Mouse (Mus musculus) megakaryocyte progenitor cell, adult 5-6 weeks (primary cell): Measurements from ENCODE around the gene Pomgnt1. TPM values are rescaled to one million over a fixed set of nuclear protein-coding genes. Genes with fewer than 3 reads are reported as not detected.

Experiments used
- total RNA-seq, 2 experiments: library from RNA; stranded (forward) in 1 of 2; stranded (reverse) in 1 of 2; fragments of 157-497, 149-512 nt in 1 of 2; fragments of 200-1000 nt in 1 of 2; gene quantifications; 2 replicates each; pipeline versions ENCODE4 v1.2.3 to v1.2.4; 2015 to 2017

Gene Pomgnt1
- total RNA-seq, 2 experiments from 2014 or later, result 12.5 to 13.1 TPM

Other genes starting within 250 kb of the Pomgnt1 start
- 0.12 TPM in 1 of 2 replicates, not detected in the other for gene Kncn, start 239.4 kb upstream of the Pomgnt1 start, total RNA-seq (2015)
- gene Kncn, start 239.4 kb upstream of the Pomgnt1 start, total RNA-seq (2017), result 0.24 TPM in 1 of 2 replicates, not detected in the other
- gene 6430628N08Rik, start 233.2 kb upstream of the Pomgnt1 start, total RNA-seq (2015), result not detected in 2 replicates
- gene 6430628N08Rik, start 233.2 kb upstream of the Pomgnt1 start, total RNA-seq (2017), result not detected in 2 replicates
- not detected in 2 replicates for gene Dmbx1, start 183.9 kb upstream of the Pomgnt1 start, total RNA-seq (2015)
- not detected in 2 replicates for gene Dmbx1, start 183.9 kb upstream of the Pomgnt1 start, total RNA-seq (2017)
- 0.83 and 1.2 TPM in 2 replicates for gene Faah, start 105.9 kb upstream of the Pomgnt1 start, total RNA-seq (2015)
- 0.58 and 1.7 TPM in 2 replicates for gene Faah, start 105.9 kb upstream of the Pomgnt1 start, total RNA-seq (2017)
- 8.2 and 8.9 TPM in 2 replicates for gene Nsun4, start 70.0 kb upstream of the Pomgnt1 start, total RNA-seq (2015)
- 8.7 and 8.9 TPM in 2 replicates for gene Nsun4, start 70.0 kb upstream of the Pomgnt1 start, total RNA-seq (2017)
- 497 and 547 TPM in 2 replicates for gene Uqcrh, start 48.8 kb upstream of the Pomgnt1 start, total RNA-seq (2015)
- gene Uqcrh, start 48.8 kb upstream of the Pomgnt1 start, total RNA-seq (2017), result 395 and 400 TPM in 2 replicates
- gene Lrrc41, start 48.6 kb upstream of the Pomgnt1 start, total RNA-seq (2015), result 19.9 and 22.1 TPM in 2 replicates
- gene Lrrc41, start 48.6 kb upstream of the Pomgnt1 start, total RNA-seq (2017), result 16.1 and 23.7 TPM in 2 replicates
- gene Rad54l, start 150 bp upstream of the Pomgnt1 start, total RNA-seq (2015), result 23.4 and 26.0 TPM in 2 replicates
- gene Rad54l, start 150 bp upstream of the Pomgnt1 start, total RNA-seq (2017), result 27.2 and 33.9 TPM in 2 replicates
- not detected in 2 replicates for gene Lurap1, start 27.5 kb downstream of the Pomgnt1 start, total RNA-seq (2015)
- gene Lurap1, start 27.5 kb downstream of the Pomgnt1 start, total RNA-seq (2017), result 0.10 TPM in 1 of 2 replicates, not detected in the other
- not detected in 2 replicates for gene Tspan1, start 43.8 kb downstream of the Pomgnt1 start, total RNA-seq (2015)
- gene Tspan1, start 43.8 kb downstream of the Pomgnt1 start, total RNA-seq (2017), result 0.07 TPM in 1 of 2 replicates, not detected in the other
- not detected in 2 replicates for gene 1700042G07Rik, start 49.5 kb downstream of the Pomgnt1 start, total RNA-seq (2015)
- gene 1700042G07Rik, start 49.5 kb downstream of the Pomgnt1 start, total RNA-seq (2017), result not detected in 2 replicates
- gene Gm49337, start 49.5 kb downstream of the Pomgnt1 start, total RNA-seq (2015), result 0.12 TPM in 1 of 2 replicates, not detected in the other
- not detected in 2 replicates for gene Gm49337, start 49.5 kb downstream of the Pomgnt1 start, total RNA-seq (2017)
- 0.07 TPM in 2 replicates for gene Pik3r3, start 97.8 kb downstream of the Pomgnt1 start, total RNA-seq (2015)
- 0.29 and 1.1 TPM in 2 replicates for gene Pik3r3, start 97.8 kb downstream of the Pomgnt1 start, total RNA-seq (2017)